Mouse (Mus musculus) liver, embryonic 12.5 days (tissue): ENCODE results near the gene Mrpl19. TPM values are rescaled to one million over a fixed set of nuclear protein-coding genes. Genes with fewer than 3 reads are reported as not detected.

Experiments
- ATAC-seq: fragments of 200-750 bp; cut with Nextera tagmentation; 2 replicates; pipeline ENCODE4 v1.8.0; 2017; ENCODE audit warnings: moderate number of reproducible peaks, mild to moderate bottlenecking, moderate library complexity
- H3K27ac ChIP-seq: fragments of 300-500 bp; sonication (generic); 2 replicates; pipeline ENCODE4 v1.5.1; 2016; ENCODE audit warnings: mild to moderate bottlenecking
- H3K27me3 ChIP-seq: fragments of 300-500 bp; sonication (generic); replicated peaks from 2 replicates; pipeline ENCODE4 v1.6.1; 2016; ENCODE audit warnings: mild to moderate bottlenecking, moderate library complexity
- H3K36me3 ChIP-seq: fragments of 300-500 bp; sonication (generic); 2 replicates; pipeline ENCODE4 v1.6.1; 2016; ENCODE audit warnings: mild to moderate bottlenecking, moderate library complexity
- H3K4me1 ChIP-seq: fragments of 300-500 bp; sonication (generic); 2 replicates; pipeline ENCODE4 v1.6.1; 2016
- H3K4me2 ChIP-seq: fragments of 300-500 bp; sonication (generic); 2 replicates; pipeline ENCODE4 v1.6.1; 2016; ENCODE audit warnings: mild to moderate bottlenecking, moderate library complexity
- H3K4me3 ChIP-seq: fragments of 300-500 bp; sonication (generic); 2 replicates; pipeline ENCODE4 v1.5.1; 2016; ENCODE audit warnings: mild to moderate bottlenecking, moderate library complexity
- H3K9ac ChIP-seq: fragments of 300-500 bp; sonication (generic); 2 replicates; pipeline ENCODE4 v1.6.1; 2016; ENCODE audit warnings: mild to moderate bottlenecking, moderate library complexity
- H3K9me3 ChIP-seq: fragments of 300-500 bp; sonication (generic); replicated peaks from 2 replicates; pipeline ENCODE4 v1.6.1; 2016; ENCODE audit warnings: mild to moderate bottlenecking, moderate library complexity
- WGBS: fragments of 180-500 bp; shearing (Covaris S2); methylation state at CpG from one replicate; pipeline ENCODE4 v1.1.7; 2016; ENCODE audit not compliant: insufficient replicate concordance; 5-methylcytosine and 5-hydroxymethylcytosine counted together
- polyA plus RNA-seq: library from polyadenylated mRNA; unstranded; fragments of >200 nt; fragmentation: Nextera tagmentation; extraction: Ambion mirVana; gene quantifications from 2 replicates; pipeline ENCODE4 v1.2.1, GENCODE M21; 2016

Gene Mrpl19
- polyA plus RNA-seq, 1 experiment from 2014 or later: 48.9 TPM

GRCm38 (mm10) chr6:81966068-81966544 lies 348 bp upstream of the Mrpl19 start:
- H3K36me3 ChIP-seq: peaks cover 28% of the 10 kb centered on the region
- H3K4me2 ChIP-seq: peak overlapping the region; percentile 73
- peak overlapping the region; percentile 78 for H3K9ac ChIP-seq
- H3K4me1 ChIP-seq: peaks cover 13% of the 10 kb centered on the region
- peak; percentile 45 for ATAC-seq
- H3K4me3 ChIP-seq: peak overlapping the region; percentile 85
- 57% methylated on average over 2 of the region's 2 CpGs for WGBS
- H3K27ac ChIP-seq: no peak overlapping the region
- H3K9me3 ChIP-seq: no peaks in the 10 kb centered on the region
- peaks cover 4% of the 10 kb centered on the region; the same call in 1 of the 2 replicates for H3K27me3 ChIP-seq

- 87% methylated on average over 1 of the region's 1 CpGs for WGBS
- no peak for ATAC-seq
- H3K4me1 ChIP-seq: peaks cover 12% of the 10 kb centered on the region
- peaks cover 86% of the 10 kb centered on the region for H3K36me3 ChIP-seq
- no peak overlapping the region for H3K4me3 ChIP-seq
- no peaks in the 10 kb centered on the region for H3K27me3 ChIP-seq
- no peak overlapping the region for H3K9ac ChIP-seq
- no peaks in the 10 kb centered on the region for H3K9me3 ChIP-seq
- H3K4me2 ChIP-seq: no peak overlapping the region
- no peak overlapping the region for H3K27ac ChIP-seq
Observed at GRCm38 (mm10) chr6:81960284-81960683, 5.5 kb downstream of the Mrpl19 start.

GRCm38 (mm10) chr6:81959866-81960265 lies 5.9 kb downstream of the Mrpl19 start:
- peaks cover 8% of the 10 kb centered on the region for H3K4me1 ChIP-seq
- no peak overlapping the region for H3K4me2 ChIP-seq
- no peak overlapping the region for H3K4me3 ChIP-seq
- H3K36me3 ChIP-seq: peaks cover 90% of the 10 kb centered on the region
- no peaks in the 10 kb centered on the region for H3K27me3 ChIP-seq
- no peak overlapping the region for H3K27ac ChIP-seq
- H3K9me3 ChIP-seq: no peaks in the 10 kb centered on the region
- 83% methylated on average over 8 of the region's 8 CpGs for WGBS
- no peak for ATAC-seq
- H3K9ac ChIP-seq: no peak overlapping the region

GRCm38 (mm10) chr6:81957992-81958391 lies 7.8 kb downstream of the Mrpl19 start:
- Histone ChIP-seq H3K9ac (no peak overlapping the region), H3K4me3 (no peak overlapping the region), H3K4me1 (no peaks in the 10 kb centered on the region), H3K27ac (no peak overlapping the region), H3K27me3 (no peaks in the 10 kb centered on the region), H3K36me3 (peaks cover 97% of the 10 kb centered on the region), H3K9me3 (no peaks in the 10 kb centered on the region), H3K4me2 (no peak overlapping the region)
- ATAC-seq: no peak
- WGBS: 76% methylated on average over 11 of the region's 11 CpGs

GRCm38 (mm10) chr6:81956399-81956798 lies 9.4 kb downstream of the Mrpl19 start:
- no peak for ATAC-seq
- no peaks in the 10 kb centered on the region for H3K4me1 ChIP-seq
- no peaks in the 10 kb centered on the region for H3K27me3 ChIP-seq
- WGBS: 74% methylated on average over 4 of the region's 4 CpGs
- H3K4me2 ChIP-seq: no peak overlapping the region
- H3K27ac ChIP-seq: no peak overlapping the region
- no peak overlapping the region for H3K4me3 ChIP-seq
- peaks cover 97% of the 10 kb centered on the region for H3K36me3 ChIP-seq
- H3K9me3 ChIP-seq: no peaks in the 10 kb centered on the region
- H3K9ac ChIP-seq: no peak overlapping the region

GRCm38 (mm10) chr6:81955133-81955532 lies 10.6 kb downstream of the Mrpl19 start:
- 81% methylated on average over 5 of the region's 5 CpGs for WGBS
- ATAC-seq: no peak
- peaks cover 97% of the 10 kb centered on the region for H3K36me3 ChIP-seq

GRCm38 (mm10) chr6:81946906-81947305 lies 18.9 kb downstream of the Mrpl19 start:
- WGBS: 85% methylated on average over 6 of the region's 6 CpGs
- peaks cover 99% of the 10 kb centered on the region for H3K36me3 ChIP-seq
- H3K4me2 ChIP-seq: no peak overlapping the region

More at GRCm38 (mm10) chr6:81955133-81955532, 10.6 kb downstream of the Mrpl19 start:
- H3K9me3 ChIP-seq: no peaks in the 10 kb centered on the region
- no peaks in the 10 kb centered on the region for H3K27me3 ChIP-seq
- no peak overlapping the region for H3K27ac ChIP-seq
- H3K4me2 ChIP-seq: no peak overlapping the region
- no peak overlapping the region for H3K4me3 ChIP-seq
- no peaks in the 10 kb centered on the region for H3K4me1 ChIP-seq
- H3K9ac ChIP-seq: no peak overlapping the region

GRCm38 (mm10) chr6:81944432-81944831 lies 21.3 kb downstream of the Mrpl19 start:
- ATAC-seq: no peak
- Histone ChIP-seq H3K9ac (no peak overlapping the region), H3K27me3 (no peaks in the 10 kb centered on the region), H3K4me3 (no peak overlapping the region), H3K9me3 (no peaks in the 10 kb centered on the region), H3K27ac (no peak overlapping the region), H3K36me3 (peaks cover 100% of the 10 kb centered on the region), H3K4me2 (no peak overlapping the region), H3K4me1 (no peaks in the 10 kb centered on the region)
- WGBS: 79% methylated on average over 3 of the region's 3 CpGs

More at GRCm38 (mm10) chr6:81946906-81947305, 18.9 kb downstream of the Mrpl19 start:
- H3K27me3 ChIP-seq: no peaks in the 10 kb centered on the region
- ATAC-seq: no peak
- H3K4me1 ChIP-seq: no peaks in the 10 kb centered on the region
- no peak overlapping the region for H3K4me3 ChIP-seq
- H3K9ac ChIP-seq: no peak overlapping the region
- H3K9me3 ChIP-seq: no peaks in the 10 kb centered on the region
- no peak overlapping the region for H3K27ac ChIP-seq

GRCm38 (mm10) chr6:81943281-81943680 lies 22.5 kb downstream of the Mrpl19 start:
- no peaks in the 10 kb centered on the region for H3K9me3 ChIP-seq
- H3K4me1 ChIP-seq: no peaks in the 10 kb centered on the region
- WGBS: 88% methylated on average over 2 of the region's 2 CpGs
- H3K4me2 ChIP-seq: no peak overlapping the region
- no peak overlapping the region for H3K27ac ChIP-seq
- H3K27me3 ChIP-seq: no peaks in the 10 kb centered on the region
- peaks cover 96% of the 10 kb centered on the region for H3K36me3 ChIP-seq
- no peak overlapping the region for H3K4me3 ChIP-seq
- no peak overlapping the region for H3K9ac ChIP-seq
- no peak for ATAC-seq

- H3K27me3 ChIP-seq: no peaks in the 10 kb centered on the region
- H3K36me3 ChIP-seq: peaks cover 95% of the 10 kb centered on the region
- H3K27ac ChIP-seq: no peak overlapping the region
- no peaks in the 10 kb centered on the region for H3K9me3 ChIP-seq
- no peak overlapping the region for H3K4me2 ChIP-seq
- no peak overlapping the region for H3K9ac ChIP-seq
- H3K4me3 ChIP-seq: no peak overlapping the region
- 90% methylated on average over 5 of the region's 5 CpGs for WGBS
- no peak for ATAC-seq
- H3K4me1 ChIP-seq: no peaks in the 10 kb centered on the region
Observed at GRCm38 (mm10) chr6:81941718-81942117, 24.0 kb downstream of the Mrpl19 start.

- no peak for ATAC-seq
Observed at GRCm38 (mm10) chr6:81933281-81933680, 32.5 kb downstream of the Mrpl19 start.

GRCm38 (mm10) chr6:81929402-81929801 lies 36.4 kb downstream of the Mrpl19 start:
- Histone ChIP-seq H3K36me3 (peaks cover 87% of the 10 kb centered on the region), H3K27me3 (no peaks in the 10 kb centered on the region), H3K9ac (no peak overlapping the region), H3K4me1 (peaks cover 14% of the 10 kb centered on the region), H3K4me3 (no peak overlapping the region), H3K27ac (no peak overlapping the region), H3K9me3 (no peaks in the 10 kb centered on the region), H3K4me2 (no peak overlapping the region)
- 83% methylated on average over 4 of the region's 4 CpGs for WGBS
- no peak for ATAC-seq

More at GRCm38 (mm10) chr6:81933281-81933680, 32.5 kb downstream of the Mrpl19 start:
- WGBS: 82% methylated on average over 3 of the region's 3 CpGs
- H3K9me3 ChIP-seq: no peaks in the 10 kb centered on the region
- H3K4me2 ChIP-seq: no peak overlapping the region
- no peaks in the 10 kb centered on the region for H3K4me1 ChIP-seq
- no peak overlapping the region for H3K27ac ChIP-seq
- peaks cover 91% of the 10 kb centered on the region for H3K36me3 ChIP-seq
- no peaks in the 10 kb centered on the region for H3K27me3 ChIP-seq
- H3K9ac ChIP-seq: no peak overlapping the region
- no peak overlapping the region for H3K4me3 ChIP-seq

GRCm38 (mm10) chr6:81924304-81924703 lies 41.5 kb downstream of the Mrpl19 start:
- Histone ChIP-seq H3K27me3 (no peaks in the 10 kb centered on the region), H3K4me2 (peak overlapping the region; percentile 73), H3K4me3 (peak overlapping the region; percentile 81), H3K36me3 (peaks cover 39% of the 10 kb centered on the region), H3K4me1 (peaks cover 17% of the 10 kb centered on the region), H3K27ac (no peak overlapping the region), H3K9me3 (no peaks in the 10 kb centered on the region), H3K9ac (peak overlapping the region; percentile 90)
- 11% methylated on average over 5 of the region's 5 CpGs for WGBS
- peak; percentile 56 for ATAC-seq
